Mouse (Mus musculus) layer of hippocampus, adult 2 months (tissue): Measurements from ENCODE around the gene Gm28778. TPM values are rescaled to one million over a fixed set of nuclear protein-coding genes. Genes with fewer than 3 reads are reported as not detected.
A peak's percentile ranks its signal among the peaks of the same experiment; 100 is the strongest.
"Not testable (repeated sequence)": the region's sequence is repeated elsewhere in the genome, so short reads cannot be mapped to it uniquely, and the experiment has no call there.

Source experiments
- DNase-seq, 2 experiments: peaks; one replicate each; pipeline ENCODE4 v3.0.0; 2022; ENCODE audit warnings: low spot score in 2 of 2
- H3K27ac ChIP-seq: fragments of 200-600 bp; 2 replicates; pipeline ENCODE4 v1.8.1; 2022
- H3K4me3 ChIP-seq: fragments of 200-600 bp; 2 replicates; pipeline ENCODE4 v1.8.1; 2022; ENCODE audit warnings: mild to moderate bottlenecking
- CTCF ChIP-seq: fragments of 200-600 bp; conservative IDR thresholded peaks from 2 replicates; pipeline ENCODE4 v1.8.1; 2022; ENCODE audit warnings: antibody characterized with exemption, mild to moderate bottlenecking, moderate library complexity
- long read RNA-seq, 2 experiments: library from polyadenylated mRNA; stranded (forward); transcript quantifications; one replicate each; pipeline ENCODE4 v2.0.0; 2021; ENCODE audit warnings: borderline mapping rate in 2 of 2
- total RNA-seq, 2 experiments: library from RNA; stranded (reverse); gene quantifications; 2 replicates each; pipeline ENCODE4 v1.2.3; 2021

Gm28778 gene
- total RNA-seq, result 1 to 10 TPM in 1 of 2 experiments, not detected in 1; 1.1 TPM
- long read RNA-seq, experiment 1, partial matches to known transcripts, result 0 of 12 reads
- long read RNA-seq, experiment 1, other reads (novel, unspliced or antisense), result 12 of 12 reads
- long read RNA-seq, experiment 2, result 0 reads

DNA sequence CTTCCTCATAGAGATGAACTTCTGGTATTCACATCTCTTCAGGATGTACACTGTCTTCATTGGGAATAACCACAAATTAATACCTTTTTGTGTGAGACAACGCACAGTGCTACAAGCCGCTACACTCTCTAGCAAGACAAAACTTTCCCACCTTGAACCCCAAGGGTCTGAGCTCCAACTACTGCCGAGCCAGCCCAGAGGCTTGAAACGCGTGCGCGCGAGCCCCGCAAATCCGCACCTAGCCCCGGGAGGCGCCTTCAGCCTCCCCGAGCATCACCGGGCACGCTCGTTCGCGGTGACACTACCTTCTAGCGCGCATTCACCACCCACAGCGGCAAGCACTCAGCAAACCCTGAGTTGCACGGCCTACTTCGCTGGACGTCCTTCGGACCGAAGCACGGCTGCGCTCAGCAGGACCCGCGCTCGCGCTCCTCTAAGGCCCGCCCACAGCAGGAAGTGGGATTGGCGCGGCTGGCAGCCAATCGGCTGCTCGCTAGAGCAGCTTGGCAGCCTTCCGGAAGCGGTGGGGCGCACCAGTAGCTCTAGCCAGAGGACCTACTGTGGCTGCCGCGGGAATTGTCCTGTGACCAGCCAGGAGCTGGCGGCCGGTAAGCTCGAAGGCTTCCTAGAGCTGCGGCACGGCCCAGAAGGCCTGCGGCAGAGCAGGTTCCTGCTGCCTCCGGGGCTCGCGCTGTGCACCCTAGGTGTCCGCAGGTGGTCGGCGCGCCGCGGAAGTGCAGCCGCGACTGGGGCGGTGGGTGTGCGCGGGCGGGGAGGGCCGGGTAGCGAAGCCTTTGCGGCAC, at the start of gene Gm28778, which contains the start of the genes Pms1 and Ormdl1:
Gene Gm28778 (plus strand): TSS at position 531 of the 803 bp plus-strand sequence.
Gene Pms1 (minus strand): TSS at position 438 of the 803 bp plus-strand sequence.
Gene Ormdl1 (plus strand): TSS at position 515 of the 803 bp plus-strand sequence.
- peak; percentile 56 for TF ChIP-seq CTCF
- Histone ChIP-seq H3K4me3 (peak within 1 kb of the TSS; percentile 95), H3K27ac (peak within 1 kb of the TSS; percentile 82)
- peak; percentile 92 to 93 for DNase-seq

DNA sequence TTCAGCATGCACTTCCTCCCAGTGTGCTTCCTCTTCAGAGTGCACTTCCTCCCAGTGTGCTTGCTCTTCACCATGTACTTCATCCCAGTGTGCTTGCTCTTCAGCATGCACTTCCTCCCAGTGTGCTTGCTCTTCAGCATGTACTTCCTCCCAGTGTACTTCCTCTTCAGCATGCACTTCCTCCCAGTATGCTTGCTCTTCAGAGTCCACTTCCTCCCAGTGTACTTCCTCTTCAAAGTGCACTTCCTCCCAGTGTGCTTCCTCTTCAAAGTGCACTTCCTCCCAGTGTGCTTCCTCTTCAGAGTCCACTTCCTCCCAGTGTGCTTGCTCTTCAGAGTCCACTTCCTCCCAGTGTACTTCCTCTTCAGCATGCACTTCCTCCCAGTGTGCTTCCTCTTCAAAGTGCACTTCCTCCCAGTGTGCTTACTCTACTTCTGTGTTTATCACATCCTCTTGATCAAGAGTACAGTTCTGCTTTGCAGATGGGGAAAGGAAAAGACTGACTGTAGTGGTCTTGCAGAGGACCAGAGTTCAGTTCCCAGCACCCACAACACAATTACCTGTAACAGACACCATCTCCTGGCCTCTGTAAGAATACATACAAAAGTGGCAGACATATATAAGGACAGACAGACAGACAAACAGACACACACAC, 31.8 kb upstream of the Gm28778 start:
- not testable (repeated sequence) for DNase-seq

DNA sequence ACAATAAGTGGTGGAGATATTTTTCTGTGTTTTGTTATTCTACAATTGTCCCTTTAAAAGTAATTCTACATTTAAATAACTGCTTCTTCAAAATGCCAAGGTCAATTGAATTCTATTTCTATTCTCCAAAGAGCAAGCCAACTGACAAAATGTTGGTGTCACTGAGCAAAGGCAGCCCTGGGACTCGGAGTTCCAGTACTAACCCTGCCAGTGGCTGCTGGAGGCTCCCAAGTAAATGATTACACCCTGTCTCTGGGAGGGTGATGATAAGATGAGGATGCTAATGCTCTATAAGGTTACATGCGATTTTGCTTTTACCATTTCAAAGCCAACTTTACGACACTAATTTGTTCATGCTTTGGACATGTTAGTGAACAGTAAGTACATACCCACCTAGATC, 27.0 kb upstream of the Gm28778 start:
- TF ChIP-seq CTCF, result no peak
- DNase-seq, result no peak
- Histone ChIP-seq H3K4me3 (no peak overlapping the region), H3K27ac (no peak overlapping the region)

More for the DNA sequence above, 31.8 kb upstream of the Gm28778 start:
- not testable (repeated sequence) for H3K27ac ChIP-seq, H3K4me3 ChIP-seq

DNA sequence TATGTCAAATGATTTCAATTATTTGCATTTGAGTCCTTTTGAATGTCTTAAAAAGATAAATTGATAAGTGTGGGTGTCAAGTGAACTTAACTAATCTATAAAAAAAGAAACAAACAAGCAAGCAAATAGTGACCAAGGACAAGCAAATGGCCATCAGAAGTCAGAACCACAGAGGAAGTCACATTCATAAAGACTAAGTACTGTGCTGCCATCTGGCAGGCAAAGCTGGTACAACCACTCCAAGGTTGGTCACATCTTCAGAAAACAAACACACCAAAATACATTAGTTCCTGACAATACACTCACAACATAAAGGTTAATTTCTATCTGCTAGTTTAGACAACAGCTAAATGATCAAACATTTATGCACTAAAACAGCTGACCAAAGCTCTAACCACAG, 24.3 kb upstream of the Gm28778 start:
- peak; percentile 16 to 28 for DNase-seq
- Histone ChIP-seq H3K4me3 (no peak overlapping the region), H3K27ac (no peak overlapping the region)
- peak; percentile 87 for TF ChIP-seq CTCF

DNA sequence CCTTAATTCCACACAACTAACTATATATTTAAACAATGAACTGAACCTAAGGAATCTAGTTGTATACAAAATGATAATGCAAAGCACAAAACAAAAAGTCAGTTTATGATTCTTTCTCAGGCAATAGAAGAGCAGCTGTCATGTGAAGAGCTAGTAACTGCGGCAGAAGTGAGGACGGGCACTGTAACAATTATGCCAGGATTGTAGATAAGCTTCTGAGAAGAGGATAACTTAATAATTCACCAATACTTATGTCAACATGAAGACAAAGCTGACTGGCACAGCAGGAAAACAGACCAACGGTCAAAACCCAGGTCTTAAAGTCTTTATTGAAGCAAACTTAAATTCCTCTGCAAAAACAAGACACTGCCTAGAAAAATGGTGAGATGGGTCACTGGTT, 5.7 kb upstream of the Gm28778 start:
- TF ChIP-seq CTCF, result no peak
- DNase-seq, result no peak
- Histone ChIP-seq H3K27ac (no peak overlapping the region), H3K4me3 (no peak overlapping the region)

DNA sequence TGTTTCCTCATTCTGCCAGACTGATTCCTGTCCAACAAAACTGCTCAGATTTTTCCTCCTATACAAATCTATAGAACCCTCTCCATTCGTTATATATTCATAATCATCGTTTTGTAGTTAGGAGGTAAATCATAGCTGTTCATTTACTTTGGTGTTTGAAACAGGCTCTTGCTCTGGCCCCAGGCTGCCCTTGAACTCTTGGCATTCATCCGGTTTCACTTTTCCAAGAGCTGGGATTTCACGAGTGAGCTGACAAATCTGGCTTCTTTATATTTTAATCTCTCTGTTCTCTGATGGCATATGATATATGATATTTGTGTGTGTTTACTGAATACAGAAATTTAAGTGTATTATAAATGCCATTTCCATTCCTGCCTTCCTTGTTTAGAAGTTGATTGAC, 3.6 kb downstream of the Gm28778 start:
- H3K27ac ChIP-seq, result no peak overlapping the region
- DNase-seq, result no peak
- TF ChIP-seq CTCF, result no peak
- H3K4me3 ChIP-seq, result no peak overlapping the region

DNA sequence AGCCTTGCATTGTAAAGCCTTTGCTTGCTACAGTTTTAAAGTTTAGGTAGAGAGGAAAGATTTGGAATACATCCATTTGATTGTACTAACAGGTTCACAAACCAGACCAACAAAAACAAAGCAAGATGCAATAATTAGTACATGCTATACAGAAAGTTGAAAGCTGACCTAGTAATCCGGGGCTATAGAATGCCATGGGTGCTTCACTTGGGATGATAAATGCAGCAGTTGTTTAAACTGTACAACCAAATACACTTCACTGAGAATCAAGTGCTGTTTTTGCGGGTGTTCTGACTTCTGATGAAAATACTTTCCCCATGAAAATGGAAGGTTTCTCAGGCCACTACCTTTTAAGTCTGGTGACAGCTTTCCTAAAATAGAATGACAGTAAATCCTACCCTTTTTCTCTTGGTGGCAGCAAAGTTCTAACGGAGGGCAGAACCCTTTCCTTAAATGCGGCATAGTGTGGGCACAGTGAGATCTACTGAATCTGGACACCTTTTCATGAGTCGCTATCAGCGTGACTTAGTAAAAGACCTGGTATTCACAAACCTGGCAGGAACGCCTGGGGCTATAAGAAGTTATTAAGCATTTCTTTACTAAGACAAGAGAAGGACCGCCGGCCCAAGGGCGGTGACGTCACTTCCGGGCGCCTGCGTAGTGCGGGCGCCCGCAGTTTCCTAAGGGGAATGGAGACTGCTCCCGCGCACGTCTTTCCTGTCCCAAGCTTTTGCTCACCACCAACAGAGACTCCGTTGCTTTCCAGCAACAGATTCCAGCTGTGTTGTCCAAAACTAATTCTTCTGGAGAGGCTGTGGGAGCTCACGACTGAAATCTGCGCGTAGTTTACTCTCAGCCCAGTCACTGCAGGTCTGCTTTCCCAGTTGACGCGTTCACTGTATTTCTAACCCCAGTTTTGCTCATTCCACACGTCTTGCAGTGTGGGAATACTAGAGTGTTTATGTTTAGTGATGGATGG, 16.4 kb downstream of the Gm28778 start, which contains the start of gene Osgepl1:
Gene Osgepl1 (plus strand): TSS at position 636 of the 979 bp plus-strand sequence.
- peak; percentile 47 for TF ChIP-seq CTCF
- DNase-seq, result peak; percentile 75 to 78
- Histone ChIP-seq H3K4me3 (peak within 1 kb of the TSS; percentile 64), H3K27ac (peak within 1 kb of the TSS; percentile 86)

DNA sequence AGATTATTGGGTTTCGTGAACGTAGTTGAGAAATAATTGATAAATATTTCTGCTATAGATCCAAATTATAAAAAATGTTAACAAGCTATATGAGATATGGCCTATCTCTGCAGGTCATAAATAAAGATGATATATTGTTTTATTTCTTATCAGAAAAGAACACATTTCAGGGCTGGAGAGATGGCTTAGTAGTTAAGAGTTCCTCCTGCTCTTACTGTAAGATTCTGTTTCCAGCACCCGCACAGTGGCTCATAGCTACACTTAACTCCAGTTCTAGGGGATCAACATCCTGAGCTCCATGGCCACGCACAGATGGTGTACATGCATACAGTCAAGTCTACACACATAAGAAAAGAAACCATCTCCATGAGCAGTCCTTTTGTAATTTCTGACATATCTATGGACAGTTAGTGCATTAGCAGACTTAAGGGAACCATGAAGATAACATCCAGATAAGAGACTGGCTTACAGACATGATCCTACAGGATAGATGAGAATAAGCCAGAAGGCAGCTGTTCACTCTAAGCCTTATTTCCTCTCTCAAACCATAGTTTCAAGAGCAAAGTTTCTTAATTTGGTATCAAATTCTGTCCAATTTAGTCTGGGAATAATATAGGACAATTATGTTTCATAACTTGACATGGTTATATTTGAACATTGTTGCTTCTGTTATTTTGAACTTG, 24.9 kb downstream of the Gm28778 start:
- no peak for DNase-seq
- no peak for TF ChIP-seq CTCF
- H3K4me3 ChIP-seq, result no peak overlapping the region
- no peak overlapping the region for H3K27ac ChIP-seq

DNA sequence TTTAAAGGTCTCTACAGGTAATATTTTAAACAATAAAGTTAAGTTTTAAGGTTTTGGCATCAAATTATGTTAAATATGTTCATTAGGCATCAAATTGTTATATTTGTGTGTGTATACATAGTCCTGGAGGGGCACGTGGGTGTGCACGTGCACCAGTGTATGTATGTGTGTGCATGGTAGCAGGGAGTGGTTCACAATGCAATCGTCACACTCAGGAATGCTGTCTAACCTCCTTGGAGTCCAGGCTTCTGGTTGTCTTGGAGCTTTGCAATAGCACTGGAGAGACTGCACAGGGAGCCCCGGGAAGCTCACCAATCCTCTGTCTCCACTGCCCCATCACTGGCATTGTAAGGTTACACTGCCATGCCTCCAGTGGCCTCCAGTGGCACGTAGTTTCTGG, 26.3 kb downstream of the Gm28778 start:
- DNase-seq, result no peak
- no peak for TF ChIP-seq CTCF
- no peak overlapping the region for H3K27ac ChIP-seq
- H3K4me3 ChIP-seq, result no peak overlapping the region

DNA sequence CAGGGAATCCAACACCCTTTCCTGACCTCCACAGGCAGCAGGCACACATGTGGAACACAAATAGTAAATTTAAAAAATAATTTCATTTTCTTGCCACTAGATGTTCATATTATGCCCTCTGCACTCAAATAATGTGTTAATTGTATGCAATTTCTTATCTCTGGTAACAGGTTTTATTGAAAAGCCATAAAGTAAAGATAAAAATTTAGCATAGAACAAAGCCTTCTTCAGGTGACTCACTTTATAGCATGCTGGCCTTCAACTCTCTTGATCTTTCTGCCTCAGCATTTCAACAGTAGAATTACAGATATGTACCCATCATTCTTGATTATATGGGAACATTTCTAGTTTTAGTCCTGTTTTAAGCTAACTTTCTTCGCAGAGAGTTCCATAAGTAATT, 27.4 kb downstream of the Gm28778 start:
- Histone ChIP-seq H3K4me3 (no peak overlapping the region), H3K27ac (no peak overlapping the region)
- TF ChIP-seq CTCF, result no peak
- no peak for DNase-seq

DNA sequence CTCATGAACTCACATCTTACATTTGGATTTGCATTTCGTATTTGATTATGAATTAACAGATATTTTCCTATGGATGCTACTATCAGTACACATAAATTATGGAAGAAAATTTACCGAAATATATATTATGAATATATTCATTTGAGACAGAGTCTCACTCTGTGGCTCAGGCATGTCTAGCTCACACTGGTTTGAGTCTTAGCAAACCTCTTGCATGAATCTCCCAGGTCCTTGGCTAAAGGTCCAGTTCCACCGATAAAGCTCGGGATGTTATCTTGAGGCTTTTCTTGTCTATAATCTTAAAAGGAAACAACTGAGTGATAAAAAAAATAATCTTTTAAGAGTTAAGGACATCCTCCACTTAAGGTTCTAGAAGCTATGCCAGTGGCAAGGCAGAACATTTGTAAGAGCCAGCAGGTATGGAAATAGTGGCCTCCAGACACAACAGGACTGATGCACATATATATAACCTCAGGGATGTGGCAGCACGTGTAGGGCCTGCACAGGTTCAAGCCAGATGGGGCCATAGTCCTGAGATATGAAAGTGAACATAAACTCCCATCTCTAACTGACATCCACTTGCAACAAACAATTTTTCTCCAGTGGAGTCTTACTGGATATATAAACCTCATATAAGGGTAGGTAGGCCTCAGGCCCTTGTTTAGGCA, 28.1 kb downstream of the Gm28778 start:
- H3K27ac ChIP-seq, result no peak overlapping the region
- DNase-seq, result no peak
- TF ChIP-seq CTCF, result no peak
- no peak overlapping the region for H3K4me3 ChIP-seq

DNA sequence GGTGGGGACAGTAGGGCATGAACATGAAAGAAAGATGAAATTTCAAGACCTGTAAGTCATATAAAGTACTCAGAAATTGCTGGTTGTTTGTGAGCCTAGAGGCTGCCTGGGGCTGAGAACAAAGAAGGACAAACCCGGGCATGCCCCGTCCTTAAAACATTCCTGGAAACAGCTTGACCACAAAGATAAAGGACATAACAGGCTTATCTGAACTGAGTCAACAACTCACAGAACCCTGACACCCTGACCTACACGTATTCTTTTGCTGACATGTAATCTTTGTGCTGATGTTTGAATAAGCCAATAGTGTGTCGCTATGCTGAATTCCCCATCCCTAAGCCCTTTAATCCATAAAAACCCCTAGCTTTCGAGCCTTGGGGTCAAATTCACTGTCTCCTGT, 36.6 kb downstream of the Gm28778 start:
- not testable (repeated sequence) for H3K4me3 ChIP-seq, H3K27ac ChIP-seq, DNase-seq
